Mouse (Mus musculus): ENCODE data around the gene 9430097D07Rik.

DNA sequence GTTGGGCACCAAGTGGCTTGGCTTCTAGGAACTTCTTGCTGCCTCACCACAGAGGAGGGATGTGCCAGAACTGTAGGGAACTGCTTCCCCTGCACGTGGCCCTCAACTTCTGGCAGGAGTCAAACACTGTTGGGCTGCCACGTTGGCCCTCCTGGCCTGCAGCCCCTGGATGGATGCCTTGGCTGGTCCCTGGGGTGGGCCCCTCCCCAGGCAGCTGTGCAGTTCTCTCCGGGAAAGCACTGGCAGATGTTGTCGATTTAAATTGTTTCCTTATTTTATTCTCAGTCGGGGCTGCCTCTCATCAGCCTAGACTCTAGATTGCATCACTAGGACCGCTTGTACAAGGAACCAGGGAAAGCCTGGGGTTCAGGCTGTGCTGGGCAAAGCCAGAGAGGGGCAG lies 25.7 kb downstream of the 9430097D07Rik start:
- TF ChIP-seq CTCF (IDR thresholded peaks at IDR 0.05; ENCODE audit: low read depth) (no peak), EP300 (IDR thresholded peaks at IDR 0.05; ENCODE audit: low read depth) (no peak)

All from liver, embryonic 14.5 days (tissue).